Mouse (Mus musculus): ENCODE measurements around the gene Dennd6b.

DNA sequence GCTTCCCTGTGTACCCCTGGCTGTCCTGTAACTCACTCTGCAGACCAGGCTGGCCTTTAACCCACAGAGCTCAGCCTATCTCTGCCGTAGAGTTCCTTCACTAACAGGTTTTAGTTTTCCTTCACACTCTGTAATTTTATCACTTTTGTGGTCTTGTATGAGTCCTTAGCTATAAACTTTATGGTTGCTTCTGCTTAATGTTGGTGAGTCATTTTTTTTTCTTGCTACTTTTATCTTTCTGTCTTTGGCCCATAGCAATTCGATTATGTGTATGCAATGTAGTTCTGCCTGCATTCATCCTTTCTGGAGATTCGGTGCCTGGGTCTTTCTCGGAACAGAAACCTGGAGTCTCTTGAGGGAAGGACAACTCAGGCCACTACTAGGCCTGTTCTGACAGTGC lies 11.2 kb upstream of the Dennd6b start:
- TF ChIP-seq CTCF (IDR thresholded peaks at IDR 0.05; ENCODE audit: low read depth): no peak
- TF ChIP-seq EP300 (optimal IDR thresholded peaks at IDR 0.05): no peak

Measured in stomach, postnatal 0 days (tissue).